Mouse (Mus musculus): ENCODE measurements around the gene Tent5c.

GRCm38 (mm10) chr3:100474950-100475472, 14.1 kb downstream of the Tent5c start:
- no peak for TF ChIP-seq POLR2A (IDR thresholded peaks at IDR 0.05; ENCODE audit: low read depth, low read length)
- no peak for TF ChIP-seq CTCF (IDR thresholded peaks at IDR 0.05; ENCODE audit: extremely low read depth, insufficient read depth, insufficient read length, insufficient replicate concordance)

All from spleen, adult 2 months (tissue).